Mouse (Mus musculus): ENCODE measurements around the gene Eif3g. TPM values are rescaled to one million over a fixed set of nuclear protein-coding genes. Genes with fewer than 3 reads are reported as not detected.
A peak's percentile ranks its signal among the peaks of the same experiment; 100 is the strongest.

Gene Eif3g
- polyA plus RNA-seq (2014; fragmentation: Nextera tagmentation; extraction: Ambion mirVana): 188 and 202 TPM in 2 replicates

DNA sequence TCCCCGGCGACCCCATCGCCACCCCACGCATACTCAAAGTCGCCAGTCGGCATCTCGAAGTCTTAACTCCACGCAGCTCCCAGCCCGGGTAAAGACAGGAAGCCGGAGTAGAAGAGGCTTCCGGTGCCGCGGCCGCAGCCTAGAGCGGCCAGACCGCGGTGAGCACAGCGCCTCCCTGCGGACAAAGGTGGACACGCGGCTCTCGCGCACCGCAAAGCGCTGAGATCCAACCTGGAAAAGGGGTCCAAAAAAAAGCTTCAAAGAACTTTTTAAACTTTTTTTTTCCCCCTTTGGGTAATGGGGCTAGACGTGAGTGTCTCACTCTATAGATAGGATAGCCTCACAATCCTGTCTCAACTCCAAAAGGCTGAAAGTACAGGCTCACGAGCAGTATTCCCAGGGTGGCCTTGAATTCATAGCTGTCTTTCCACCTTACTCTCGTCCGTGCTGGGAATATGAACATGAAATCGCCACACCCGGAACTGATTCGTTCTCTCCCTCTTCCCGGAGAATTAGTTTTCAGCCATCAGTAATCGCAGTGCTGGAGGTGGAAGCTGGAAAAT lies at the start of gene Eif3g:
TSS of gene Eif3g (minus strand) at position 113 of the 563 bp plus-strand sequence.
- no peaks in the 10 kb centered on the region for H3K27me3 ChIP-seq (ENCODE audit: control insufficient read depth, insufficient read depth, low read length)
- 3% methylated on average over 34 of the region's 34 CpGs for WGBS
- H3K4me3 ChIP-seq (ENCODE audit: control insufficient read depth in 1 of 2, insufficient read depth in 1 of 2, low read depth in 1 of 2, low read length in 2 of 2): peak within 1 kb of the TSS; percentile 79 to 98
- H3K9me3 ChIP-seq (ENCODE audit: control insufficient read depth, low read length): no peaks in the 10 kb centered on the region
- H3K4me2 ChIP-seq (ENCODE audit: low read length): peak within 1 kb of the TSS; percentile 93
- H3K27ac ChIP-seq (replicated peaks in 1 of 2; ENCODE audit: control insufficient read depth in 1 of 2, insufficient read depth in 1 of 2, low read depth in 2 of 2, low read length in 2 of 2): peak within 1 kb of the TSS in 1 of 2 experiments; percentile 44; a peak in 2 of 4 replicates
- peaks cover 11 to 18% of the 10 kb centered on the region in 2 experiments for H3K4me1 ChIP-seq (ENCODE audit: control insufficient read depth in 2 of 2, insufficient read depth in 2 of 2, low read length in 2 of 2)
- peaks cover 37% of the 10 kb centered on the region for H3K36me3 ChIP-seq (ENCODE audit: control insufficient read depth, insufficient read depth, low read length)
- peak; percentile 72 for ATAC-seq (ENCODE audit: insufficient number of reproducible peaks, insufficient read depth, low FRiP score, low read depth)
- H3K9ac ChIP-seq (ENCODE audit: low read length): peak within 1 kb of the TSS; percentile 98

DNA sequence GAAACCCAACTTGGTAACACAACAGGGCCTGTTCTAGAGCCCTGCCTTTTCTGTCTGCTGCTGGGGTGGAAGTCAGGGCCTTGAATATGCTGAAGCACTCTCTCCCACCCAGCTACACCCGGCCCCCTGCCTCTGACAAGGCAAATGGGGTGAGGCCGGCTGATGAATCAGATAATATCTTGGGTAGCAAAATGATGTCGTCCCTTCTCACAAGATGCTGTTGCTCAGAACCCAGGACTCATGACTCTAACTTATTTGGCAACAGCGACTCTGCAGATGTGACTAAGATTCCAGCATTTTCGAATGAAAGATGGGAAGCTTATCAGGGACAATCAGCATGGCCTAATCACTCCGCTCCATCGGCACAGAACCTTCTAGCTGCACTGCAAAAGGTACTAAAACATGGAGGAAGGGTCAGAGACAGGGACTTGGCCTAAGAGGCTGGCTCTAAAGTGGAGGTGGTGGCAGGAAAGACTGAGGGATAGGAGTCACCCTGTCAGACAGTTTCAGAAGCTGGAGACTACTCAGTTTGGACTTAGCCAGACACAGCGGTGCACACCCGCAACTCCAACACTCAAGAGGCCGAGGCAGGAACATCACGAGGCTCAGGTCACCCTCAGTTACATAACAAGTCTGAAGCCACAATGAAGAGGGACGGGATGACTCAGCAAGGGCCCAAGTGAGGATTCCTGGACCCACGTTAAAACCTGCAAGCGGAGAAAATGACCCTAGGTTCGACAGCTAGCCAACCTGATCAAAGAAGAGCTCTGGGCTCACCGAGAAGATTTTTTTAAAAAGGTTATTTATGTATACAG lies 47.9 kb upstream of the Eif3g start:
- ATAC-seq (ENCODE audit: insufficient number of reproducible peaks, insufficient read depth, low FRiP score, low read depth): no peak
- no peak overlapping the region for H3K4me2 ChIP-seq (ENCODE audit: low read length)
- no peaks in the 10 kb centered on the region for H3K27me3 ChIP-seq (ENCODE audit: control insufficient read depth, insufficient read depth, low read length)
- H3K4me1 ChIP-seq (ENCODE audit: control insufficient read depth in 2 of 2, insufficient read depth in 2 of 2, low read length in 2 of 2): peaks cover 2 to 3% of the 10 kb centered on the region in 2 experiments; a peak in 3 of 4 replicates
- H3K36me3 ChIP-seq (ENCODE audit: control insufficient read depth, insufficient read depth, low read length): peaks cover 11% of the 10 kb centered on the region
- WGBS: 72% methylated on average over 16 of the region's 16 CpGs
- no peak overlapping the region for H3K27ac ChIP-seq (replicated peaks in 1 of 2; ENCODE audit: control insufficient read depth in 1 of 2, insufficient read depth in 1 of 2, low read depth in 2 of 2, low read length in 2 of 2)
- no peak overlapping the region for H3K9ac ChIP-seq (ENCODE audit: low read length)
- no peak overlapping the region for H3K4me3 ChIP-seq (ENCODE audit: control insufficient read depth in 1 of 2, insufficient read depth in 1 of 2, low read depth in 1 of 2, low read length in 2 of 2)
- H3K9me3 ChIP-seq (ENCODE audit: control insufficient read depth, low read length): no peaks in the 10 kb centered on the region

DNA sequence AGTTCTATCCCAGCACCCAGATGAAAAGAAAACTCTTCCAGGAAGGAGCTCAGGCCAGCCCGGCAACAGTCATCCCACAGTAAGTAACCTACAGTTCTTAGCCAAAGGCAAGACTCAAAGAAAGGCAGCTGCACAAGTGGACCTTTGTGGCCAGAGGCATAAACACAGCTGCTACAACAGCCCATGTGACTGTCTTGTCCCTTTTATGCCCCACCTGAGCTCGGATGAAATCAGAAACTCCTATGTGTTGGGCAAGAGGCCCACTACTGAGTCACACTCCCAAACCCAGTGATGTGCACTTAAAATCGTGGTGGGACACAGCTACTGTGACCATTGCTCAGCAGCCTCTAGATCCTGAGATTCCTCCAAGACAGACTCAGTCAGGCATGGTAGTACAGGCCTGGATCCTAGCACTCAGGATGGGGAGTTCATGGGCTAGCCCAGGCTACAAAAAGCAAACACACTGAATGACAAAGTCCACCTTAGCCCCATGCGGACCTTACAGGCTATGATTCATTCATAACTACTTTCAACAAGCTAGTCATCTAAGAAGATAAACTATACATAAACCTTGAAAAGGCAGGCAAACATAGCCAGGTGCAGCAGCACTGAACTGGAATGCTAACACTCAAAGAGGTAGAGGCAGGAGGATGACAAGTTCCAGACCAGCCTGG lies 46.4 kb upstream of the Eif3g start:
- peaks cover 26% of the 10 kb centered on the region for H3K36me3 ChIP-seq (ENCODE audit: control insufficient read depth, insufficient read depth, low read length)
- WGBS: 63% methylated on average over 4 of the region's 4 CpGs

DNA sequence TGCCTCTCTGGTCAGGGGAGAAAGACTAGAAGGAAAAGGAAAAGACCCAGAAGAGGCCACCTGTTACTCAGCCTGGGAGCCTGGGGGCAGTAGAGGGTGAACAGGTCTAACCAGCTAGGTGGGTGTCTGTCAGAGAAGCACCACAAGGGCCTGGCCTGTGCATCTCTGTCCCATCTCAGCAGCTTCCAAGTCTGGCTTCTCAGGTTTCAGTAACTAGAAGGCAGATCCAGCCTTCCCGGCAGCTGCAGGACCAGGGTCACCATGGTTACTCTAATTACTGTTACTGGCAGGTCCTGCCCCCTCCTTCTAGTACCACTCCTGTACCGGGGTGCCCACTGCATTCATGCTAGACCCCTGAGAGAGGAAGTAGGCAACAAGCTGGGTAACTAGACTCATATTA lies 45.5 kb upstream of the Eif3g start:
- Histone ChIP-seq H3K9ac (ENCODE audit: low read length) (peak overlapping the region; percentile 38; the same call in 1 of the 2 replicates), H3K4me3 (ENCODE audit: control insufficient read depth in 1 of 2, insufficient read depth in 1 of 2, low read depth in 1 of 2, low read length in 2 of 2) (no peak overlapping the region), H3K4me1 (ENCODE audit: control insufficient read depth in 2 of 2, insufficient read depth in 2 of 2, low read length in 2 of 2) (peaks cover 0 to 2% of the 10 kb centered on the region in 2 experiments; a peak in 1 of 4 replicates), H3K27me3 (ENCODE audit: control insufficient read depth, insufficient read depth, low read length) (no peaks in the 10 kb centered on the region), H3K4me2 (ENCODE audit: low read length) (no peak overlapping the region), H3K9me3 (ENCODE audit: control insufficient read depth, low read length) (no peaks in the 10 kb centered on the region), H3K27ac (replicated peaks in 1 of 2; ENCODE audit: control insufficient read depth in 1 of 2, insufficient read depth in 1 of 2, low read depth in 2 of 2, low read length in 2 of 2) (no peak overlapping the region), H3K36me3 (ENCODE audit: control insufficient read depth, insufficient read depth, low read length) (peaks cover 35% of the 10 kb centered on the region)
- WGBS: 40% methylated on average over 2 of the region's 2 CpGs
- no peak for ATAC-seq (ENCODE audit: insufficient number of reproducible peaks, insufficient read depth, low FRiP score, low read depth)

More for the DNA sequence above, 46.4 kb upstream of the Eif3g start:
- Histone ChIP-seq H3K4me1 (ENCODE audit: control insufficient read depth in 2 of 2, insufficient read depth in 2 of 2, low read length in 2 of 2) (peaks cover 0 to 2% of the 10 kb centered on the region in 2 experiments; a peak in 2 of 4 replicates), H3K9me3 (ENCODE audit: control insufficient read depth, low read length) (no peaks in the 10 kb centered on the region), H3K9ac (ENCODE audit: low read length) (no peak overlapping the region), H3K4me2 (ENCODE audit: low read length) (no peak overlapping the region), H3K4me3 (ENCODE audit: control insufficient read depth in 1 of 2, insufficient read depth in 1 of 2, low read depth in 1 of 2, low read length in 2 of 2) (no peak overlapping the region), H3K27ac (replicated peaks in 1 of 2; ENCODE audit: control insufficient read depth in 1 of 2, insufficient read depth in 1 of 2, low read depth in 2 of 2, low read length in 2 of 2) (no peak overlapping the region), H3K27me3 (ENCODE audit: control insufficient read depth, insufficient read depth, low read length) (no peaks in the 10 kb centered on the region)
- ATAC-seq (ENCODE audit: insufficient number of reproducible peaks, insufficient read depth, low FRiP score, low read depth): no peak

DNA sequence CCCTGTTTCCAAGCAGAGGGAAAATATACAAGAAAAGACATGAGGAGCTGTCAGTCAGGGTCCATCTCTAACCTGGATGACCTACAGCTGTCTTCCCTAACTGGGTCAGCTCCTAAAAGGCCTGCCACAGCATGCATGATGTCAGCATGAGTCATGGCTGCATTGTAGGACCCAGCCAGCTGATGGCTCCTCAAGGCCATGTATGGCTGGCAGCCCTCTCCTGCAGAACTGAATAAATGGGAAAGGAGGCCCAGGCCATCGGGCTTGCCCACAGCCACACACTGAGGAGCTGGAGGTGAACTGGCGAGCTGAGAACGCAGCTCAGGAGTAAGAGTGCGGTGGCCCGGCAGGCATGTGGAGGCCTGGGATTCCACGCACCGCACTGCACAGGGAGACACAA lies 45.0 kb upstream of the Eif3g start:
- peaks cover 40% of the 10 kb centered on the region for H3K36me3 ChIP-seq (ENCODE audit: control insufficient read depth, insufficient read depth, low read length)

DNA sequence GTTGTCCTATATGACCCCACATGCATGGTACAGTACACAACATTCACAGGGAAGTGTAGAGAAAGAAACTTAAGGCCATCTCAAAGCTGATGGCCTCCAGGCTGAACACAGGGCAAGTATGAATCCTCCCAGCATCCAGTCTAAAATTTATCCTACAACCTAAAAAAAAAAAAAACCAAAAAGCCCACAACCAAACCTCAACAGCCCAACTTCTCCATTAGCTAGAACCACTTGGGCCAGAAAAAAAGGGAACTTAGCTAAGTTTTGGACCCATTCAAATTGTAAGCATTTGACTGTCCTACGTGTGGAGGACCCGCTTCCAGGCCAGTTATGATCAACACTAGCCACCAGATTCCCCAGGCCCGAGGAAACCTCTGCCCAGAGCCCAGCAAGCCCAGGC lies 24.8 kb upstream of the Eif3g start:
- H3K9me3 ChIP-seq (ENCODE audit: control insufficient read depth, low read length): no peaks in the 10 kb centered on the region
- H3K4me3 ChIP-seq (ENCODE audit: control insufficient read depth in 1 of 2, insufficient read depth in 1 of 2, low read depth in 1 of 2, low read length in 2 of 2): no peak overlapping the region
- H3K27me3 ChIP-seq (ENCODE audit: control insufficient read depth, insufficient read depth, low read length): no peaks in the 10 kb centered on the region
- ATAC-seq (ENCODE audit: insufficient number of reproducible peaks, insufficient read depth, low FRiP score, low read depth): no peak
- no peak overlapping the region for H3K9ac ChIP-seq (ENCODE audit: low read length)
- H3K4me2 ChIP-seq (ENCODE audit: low read length): no peak overlapping the region
- peaks cover 100% of the 10 kb centered on the region for H3K36me3 ChIP-seq (ENCODE audit: control insufficient read depth, insufficient read depth, low read length)
- no peaks in the 10 kb centered on the region for H3K4me1 ChIP-seq (ENCODE audit: control insufficient read depth in 2 of 2, insufficient read depth in 2 of 2, low read length in 2 of 2)
- 95% methylated on average over 3 of the region's 3 CpGs for WGBS
- H3K27ac ChIP-seq (replicated peaks in 1 of 2; ENCODE audit: control insufficient read depth in 1 of 2, insufficient read depth in 1 of 2, low read depth in 2 of 2, low read length in 2 of 2): no peak overlapping the region

More for the DNA sequence above, 45.0 kb upstream of the Eif3g start:
- Histone ChIP-seq H3K4me1 (ENCODE audit: control insufficient read depth in 2 of 2, insufficient read depth in 2 of 2, low read length in 2 of 2) (peaks cover 0 to 2% of the 10 kb centered on the region in 2 experiments; a peak in 1 of 4 replicates), H3K27ac (replicated peaks in 1 of 2; ENCODE audit: control insufficient read depth in 1 of 2, insufficient read depth in 1 of 2, low read depth in 2 of 2, low read length in 2 of 2) (no peak overlapping the region), H3K27me3 (ENCODE audit: control insufficient read depth, insufficient read depth, low read length) (no peaks in the 10 kb centered on the region), H3K4me2 (ENCODE audit: low read length) (no peak overlapping the region), H3K4me3 (ENCODE audit: control insufficient read depth in 1 of 2, insufficient read depth in 1 of 2, low read depth in 1 of 2, low read length in 2 of 2) (no peak overlapping the region), H3K9ac (ENCODE audit: low read length) (peak overlapping the region; percentile 38; the same call in 1 of the 2 replicates), H3K9me3 (ENCODE audit: control insufficient read depth, low read length) (no peaks in the 10 kb centered on the region)
- WGBS: 73% methylated on average over 7 of the region's 7 CpGs
- ATAC-seq (ENCODE audit: insufficient number of reproducible peaks, insufficient read depth, low FRiP score, low read depth): 0 out of 2 replicates have a peak, but pooled peaks have one; percentile 33

DNA sequence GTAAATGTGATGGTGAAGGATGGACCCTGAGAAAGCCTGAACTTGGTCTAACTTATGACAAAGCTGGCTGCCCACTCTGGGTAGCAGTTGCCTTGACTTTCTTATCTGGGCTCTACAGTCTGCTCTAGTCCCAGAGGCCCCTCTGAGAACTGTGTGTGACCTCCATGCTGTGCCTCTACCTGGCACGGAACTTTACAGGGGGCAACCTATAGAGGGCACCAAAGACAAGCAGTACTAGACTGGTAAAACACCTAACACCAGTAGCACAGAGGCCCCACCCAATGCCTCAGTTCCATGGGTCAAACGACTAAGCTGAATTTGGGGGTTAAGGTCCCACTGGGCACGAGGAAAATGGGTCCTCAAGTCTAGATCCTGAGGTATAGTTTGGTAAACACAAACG lies 17.7 kb upstream of the Eif3g start:
- H3K4me1 ChIP-seq (ENCODE audit: control insufficient read depth in 2 of 2, insufficient read depth in 2 of 2, low read length in 2 of 2): no peaks in the 10 kb centered on the region
- H3K27me3 ChIP-seq (ENCODE audit: control insufficient read depth, insufficient read depth, low read length): no peaks in the 10 kb centered on the region
- no peak for ATAC-seq (ENCODE audit: insufficient number of reproducible peaks, insufficient read depth, low FRiP score, low read depth)
- H3K36me3 ChIP-seq (ENCODE audit: control insufficient read depth, insufficient read depth, low read length): peaks cover 100% of the 10 kb centered on the region
- 81% methylated on average over 4 of the region's 4 CpGs for WGBS
- H3K4me2 ChIP-seq (ENCODE audit: low read length): no peak overlapping the region
- no peak overlapping the region for H3K9ac ChIP-seq (ENCODE audit: low read length)
- no peak overlapping the region for H3K27ac ChIP-seq (replicated peaks in 1 of 2; ENCODE audit: control insufficient read depth in 1 of 2, insufficient read depth in 1 of 2, low read depth in 2 of 2, low read length in 2 of 2)
- H3K9me3 ChIP-seq (ENCODE audit: control insufficient read depth, low read length): no peaks in the 10 kb centered on the region
- H3K4me3 ChIP-seq (ENCODE audit: control insufficient read depth in 1 of 2, insufficient read depth in 1 of 2, low read depth in 1 of 2, low read length in 2 of 2): no peak overlapping the region
